Mouse (Mus musculus) limb, embryonic 10.5 days (tissue): ENCODE measurements around the gene Ppm1e. TPM values are rescaled to one million over a fixed set of nuclear protein-coding genes. Genes with fewer than 3 reads are reported as not detected.

Experiments
- DNase-seq: peaks from one replicate; pipeline ENCODE4 v3.0.0-alpha.2; 2017; ENCODE audit warnings: low spot score
- H3K27ac ChIP-seq: fragments of 300-500 bp; sonication (generic); 2 replicates; pipeline ENCODE4 v1.5.1; 2016; ENCODE audit warnings: mild to moderate bottlenecking
- H3K27me3 ChIP-seq: fragments of 300-500 bp; sonication (generic); 2 replicates; pipeline ENCODE4 v1.6.1; 2016; ENCODE audit warnings: low read depth, mild to moderate bottlenecking; ENCODE audit not compliant: poor library complexity, severe bottlenecking
- H3K36me3 ChIP-seq: fragments of 300-500 bp; sonication (generic); 2 replicates; pipeline ENCODE4 v1.6.1; 2016; ENCODE audit warnings: mild to moderate bottlenecking, moderate library complexity
- H3K4me1 ChIP-seq: fragments of 300-500 bp; sonication (generic); 2 replicates; pipeline ENCODE4 v1.6.1; 2016
- H3K4me3 ChIP-seq: fragments of 300-500 bp; sonication (generic); 2 replicates; pipeline ENCODE4 v1.5.1; 2016; ENCODE audit warnings: mild to moderate bottlenecking, moderate library complexity
- H3K9me3 ChIP-seq: fragments of 300-500 bp; sonication (generic); replicated peaks from 2 replicates; pipeline ENCODE4 v1.6.1; 2016; ENCODE audit warnings: mild to moderate bottlenecking
- WGBS: fragments of 180-500 bp; shearing (Covaris S2); methylation state at CpG from one replicate; pipeline ENCODE4 v1.1.7; 2016; 5-methylcytosine and 5-hydroxymethylcytosine counted together
- polyA plus RNA-seq: library from polyadenylated mRNA; unstranded; fragments of >200 nt; fragmentation: Nextera tagmentation; extraction: Ambion mirVana; gene quantifications from 2 replicates; pipeline ENCODE4 v1.2.1, GENCODE M21; 2016

Ppm1e gene
- polyA plus RNA-seq, 1 experiment from 2014 or later: 2.2 TPM

GRCm38 (mm10) chr11:87357317-87358300 lies 1.2 kb downstream of the Ppm1e start:
- H3K27me3 ChIP-seq: peaks cover 50% of the 10 kb centered on the region
- H3K4me3 ChIP-seq: peak overlapping the region; percentile 78
- H3K4me1 ChIP-seq: peaks cover 19% of the 10 kb centered on the region
- H3K36me3 ChIP-seq: no peaks in the 10 kb centered on the region
- no peak for DNase-seq
- peak overlapping the region; percentile 71 for H3K27ac ChIP-seq
- H3K9me3 ChIP-seq: no peaks in the 10 kb centered on the region
- WGBS: 8% methylated on average over 31 of the region's 31 CpGs

- peaks cover 19% of the 10 kb centered on the region for H3K4me1 ChIP-seq
- no peak for DNase-seq
- no peaks in the 10 kb centered on the region for H3K36me3 ChIP-seq
- WGBS: 84% methylated on average over 1 of the region's 1 CpGs
- H3K27me3 ChIP-seq: peaks cover 42% of the 10 kb centered on the region
- no peaks in the 10 kb centered on the region for H3K9me3 ChIP-seq
- H3K4me3 ChIP-seq: no peak overlapping the region
- no peak overlapping the region for H3K27ac ChIP-seq
Observed at GRCm38 (mm10) chr11:87354861-87355260, 4.0 kb downstream of the Ppm1e start.

GRCm38 (mm10) chr11:87353646-87354170 lies 5.1 kb downstream of the Ppm1e start:
- 86% methylated on average over 7 of the region's 7 CpGs for WGBS
- Histone ChIP-seq H3K9me3 (no peaks in the 10 kb centered on the region), H3K4me1 (peaks cover 15% of the 10 kb centered on the region)

GRCm38 (mm10) chr11:87326381-87326780 lies 32.4 kb downstream of the Ppm1e start:
- WGBS: 84% methylated on average over 3 of the region's 3 CpGs

More at GRCm38 (mm10) chr11:87353646-87354170, 5.1 kb downstream of the Ppm1e start:
- H3K36me3 ChIP-seq: no peaks in the 10 kb centered on the region
- H3K27me3 ChIP-seq: peaks cover 32% of the 10 kb centered on the region
- no peak overlapping the region for H3K4me3 ChIP-seq
- DNase-seq: no peak
- no peak overlapping the region for H3K27ac ChIP-seq

GRCm38 (mm10) chr11:87322558-87322957 lies 36.3 kb downstream of the Ppm1e start:
- H3K27ac ChIP-seq: no peak overlapping the region
- H3K27me3 ChIP-seq: no peaks in the 10 kb centered on the region
- H3K36me3 ChIP-seq: no peaks in the 10 kb centered on the region
- WGBS: 63% methylated on average over 8 of the region's 8 CpGs
- H3K4me3 ChIP-seq: no peak overlapping the region
- no peaks in the 10 kb centered on the region for H3K9me3 ChIP-seq
- H3K4me1 ChIP-seq: no peaks in the 10 kb centered on the region
- DNase-seq: no peak

More at GRCm38 (mm10) chr11:87326381-87326780, 32.4 kb downstream of the Ppm1e start:
- Histone ChIP-seq H3K4me3 (no peak overlapping the region), H3K27me3 (no peaks in the 10 kb centered on the region), H3K27ac (no peak overlapping the region), H3K9me3 (no peaks in the 10 kb centered on the region), H3K4me1 (no peaks in the 10 kb centered on the region), H3K36me3 (no peaks in the 10 kb centered on the region)
- DNase-seq: no peak

- no peaks in the 10 kb centered on the region for H3K4me1 ChIP-seq
Observed at GRCm38 (mm10) chr11:87320007-87320406, 38.8 kb downstream of the Ppm1e start.

GRCm38 (mm10) chr11:87318956-87319708 lies 39.7 kb downstream of the Ppm1e start:
- Histone ChIP-seq H3K27me3 (no peaks in the 10 kb centered on the region), H3K27ac (no peak overlapping the region), H3K36me3 (no peaks in the 10 kb centered on the region), H3K4me3 (no peak overlapping the region), H3K9me3 (no peaks in the 10 kb centered on the region), H3K4me1 (no peaks in the 10 kb centered on the region)
- WGBS: 90% methylated on average over 9 of the region's 9 CpGs
- no peak for DNase-seq

More at GRCm38 (mm10) chr11:87320007-87320406, 38.8 kb downstream of the Ppm1e start:
- no peaks in the 10 kb centered on the region for H3K27me3 ChIP-seq
- H3K27ac ChIP-seq: no peak overlapping the region
- no peaks in the 10 kb centered on the region for H3K36me3 ChIP-seq
- H3K9me3 ChIP-seq: no peaks in the 10 kb centered on the region
- DNase-seq: no peak
- 77% methylated on average over 5 of the region's 5 CpGs for WGBS
- no peak overlapping the region for H3K4me3 ChIP-seq

- H3K36me3 ChIP-seq: no peaks in the 10 kb centered on the region
- no peak for DNase-seq
- H3K9me3 ChIP-seq: no peaks in the 10 kb centered on the region
- no peak overlapping the region for H3K27ac ChIP-seq
- H3K4me1 ChIP-seq: no peaks in the 10 kb centered on the region
- H3K4me3 ChIP-seq: no peak overlapping the region
- 71% methylated on average over 3 of the region's 3 CpGs for WGBS
- H3K27me3 ChIP-seq: no peaks in the 10 kb centered on the region
Observed at GRCm38 (mm10) chr11:87313533-87313932, 45.3 kb downstream of the Ppm1e start.

- H3K4me1 ChIP-seq: no peaks in the 10 kb centered on the region
- DNase-seq: no peak
- no peaks in the 10 kb centered on the region for H3K27me3 ChIP-seq
- H3K4me3 ChIP-seq: no peak overlapping the region
- no peak overlapping the region for H3K27ac ChIP-seq
- H3K36me3 ChIP-seq: no peaks in the 10 kb centered on the region
- no peaks in the 10 kb centered on the region for H3K9me3 ChIP-seq
- WGBS: 96% methylated on average over 2 of the region's 2 CpGs
Observed at GRCm38 (mm10) chr11:87310309-87310708, 48.5 kb downstream of the Ppm1e start.

- Histone ChIP-seq H3K4me1 (no peaks in the 10 kb centered on the region), H3K4me3 (no peak overlapping the region), H3K36me3 (no peaks in the 10 kb centered on the region), H3K27me3 (no peaks in the 10 kb centered on the region), H3K27ac (no peak overlapping the region), H3K9me3 (no peaks in the 10 kb centered on the region)
- no peak for DNase-seq
- WGBS: 87% methylated on average over 8 of the region's 8 CpGs
Observed at GRCm38 (mm10) chr11:87309329-87310074, 49.3 kb downstream of the Ppm1e start.

- no peaks in the 10 kb centered on the region for H3K9me3 ChIP-seq
- no peaks in the 10 kb centered on the region for H3K27me3 ChIP-seq
- no peaks in the 10 kb centered on the region for H3K4me1 ChIP-seq
- no peak for DNase-seq
- WGBS: 90% methylated on average over 5 of the region's 5 CpGs
- no peak overlapping the region for H3K27ac ChIP-seq
- H3K36me3 ChIP-seq: no peaks in the 10 kb centered on the region
- H3K4me3 ChIP-seq: no peak overlapping the region
Observed at GRCm38 (mm10) chr11:87299066-87299465, 59.8 kb downstream of the Ppm1e start.

- Histone ChIP-seq H3K27ac (no peak overlapping the region), H3K27me3 (no peaks in the 10 kb centered on the region), H3K9me3 (no peaks in the 10 kb centered on the region), H3K4me3 (no peak overlapping the region), H3K4me1 (no peaks in the 10 kb centered on the region), H3K36me3 (no peaks in the 10 kb centered on the region)
- 93% methylated on average over 6 of the region's 6 CpGs for WGBS
- no peak for DNase-seq
Observed at GRCm38 (mm10) chr11:87296467-87296866, 62.4 kb downstream of the Ppm1e start.
